Mouse (Mus musculus) layer of hippocampus, adult 8-10 months (tissue): ENCODE results near the gene Ahrr. TPM values are rescaled to one million over a fixed set of nuclear protein-coding genes. Genes with fewer than 3 reads are reported as not detected.

ENCODE experiments used
- DNase-seq, 2 experiments: peaks; one replicate each; pipeline ENCODE4 v3.0.0; 2022; ENCODE audit warnings: low spot score in 2 of 2
- total RNA-seq, 4 experiments: library from RNA; stranded (reverse); gene quantifications; 2 replicates each; pipeline ENCODE4 v1.2.4; 2022

Gene Ahrr
- 1 to 10 TPM in 1 of 4 experiments, under 1 TPM in 3; 0.67 to 1.4 (median 0.81) TPM for total RNA-seq

- DNase-seq: no peak
Measured at GRCm38 (mm10) chr13:74292167-74292566, at the start of gene Ahrr. Gene Ahrr, minus strand, starts transcription at chr13:74292331.

DNA sequence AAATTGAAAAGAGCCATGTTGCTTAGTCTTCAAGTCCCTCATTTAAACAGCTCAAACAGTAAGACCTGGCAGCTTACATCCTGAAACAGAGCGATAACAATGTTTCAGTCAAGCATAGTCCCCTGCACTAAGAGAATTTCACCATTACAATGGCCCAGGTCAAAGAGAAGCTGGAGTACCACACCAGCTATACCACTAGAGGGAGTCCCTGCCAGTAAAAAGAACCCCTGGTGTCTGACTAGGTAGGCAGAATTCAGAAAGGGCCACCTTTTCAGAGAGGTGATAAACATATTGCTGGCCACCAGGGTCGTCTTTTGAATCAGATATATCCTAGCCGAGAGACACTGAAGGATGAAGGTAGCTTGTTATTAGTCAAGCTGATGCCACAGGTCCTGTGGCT lies 48.9 kb upstream of the Ahrr start:
- no peak for DNase-seq

- DNase-seq: no peak
Measured at GRCm38 (mm10) chr13:74329321-74329720, 37.2 kb upstream of the Ahrr start.

DNA sequence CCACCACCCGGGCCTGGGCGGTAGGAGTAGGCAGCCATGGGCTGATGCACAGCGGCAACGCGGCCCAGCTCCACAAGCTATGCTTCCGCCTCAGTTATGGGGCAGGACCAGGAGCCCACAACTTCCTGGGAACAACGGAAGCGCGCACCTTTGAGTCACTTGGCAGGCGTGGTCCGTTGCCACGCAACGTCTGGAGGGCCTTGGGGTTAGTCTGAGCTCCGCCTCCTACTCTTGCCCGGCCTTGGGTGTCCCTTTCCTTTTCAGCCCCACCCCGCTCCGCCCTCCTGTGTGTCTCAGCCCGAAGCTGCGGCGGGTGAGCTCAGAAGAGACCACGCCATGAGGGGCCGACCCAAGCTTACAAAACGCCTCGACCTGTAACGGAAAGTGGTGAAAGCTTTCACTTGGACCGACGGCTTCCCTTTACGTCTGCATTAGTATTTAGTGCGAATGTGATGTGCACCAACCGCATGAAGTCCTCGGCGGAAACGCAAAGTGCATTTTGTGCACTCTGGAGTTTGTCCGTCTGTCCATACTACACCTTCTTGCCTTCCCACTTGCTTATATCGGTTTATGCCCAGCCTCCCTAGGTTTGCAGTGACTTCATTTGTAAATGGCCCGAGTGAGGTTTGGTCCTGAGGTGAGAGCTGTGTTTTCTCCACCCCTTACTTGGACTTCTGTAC lies 25.2 kb upstream of the Ahrr start, which contains the start of gene Pdcd6:
TSS of gene Pdcd6 (minus strand) at position 411 of the 680 bp plus-strand sequence.
- DNase-seq: peak; percentile 85 to 90

GRCm38 (mm10) chr13:74316789-74317169 lies 24.6 kb upstream of the Ahrr start:
- DNase-seq: no peak

- DNase-seq: no peak
Measured at GRCm38 (mm10) chr13:74316386-74316785, 24.3 kb upstream of the Ahrr start.

DNA sequence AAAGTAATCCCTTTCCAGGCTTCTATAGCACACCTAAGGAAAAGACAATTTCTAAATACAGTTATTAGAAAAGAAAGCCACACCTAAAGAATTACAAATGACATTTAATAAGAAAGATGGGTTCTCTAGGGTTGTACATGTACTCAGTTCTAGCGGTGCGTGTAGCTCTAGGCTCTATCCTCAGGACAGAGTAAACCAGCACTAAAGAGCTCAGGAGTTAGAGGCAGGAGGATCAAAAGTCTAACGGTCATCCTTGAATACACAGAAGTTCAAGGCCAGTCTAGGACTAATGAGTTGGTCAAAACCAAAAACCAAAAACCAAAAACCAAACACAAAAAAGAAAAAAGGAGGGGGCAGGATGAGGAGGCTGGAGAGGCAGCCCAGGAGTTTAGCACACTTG lies 22.5 kb upstream of the Ahrr start:
- DNase-seq: no peak

- no peak for DNase-seq
Measured at GRCm38 (mm10) chr13:74305780-74306179, 13.6 kb upstream of the Ahrr start.

- no peak for DNase-seq
Measured at GRCm38 (mm10) chr13:74305380-74305779, 13.2 kb upstream of the Ahrr start.

- no peak for DNase-seq
Measured at GRCm38 (mm10) chr13:74302050-74303037, 10.2 kb upstream of the Ahrr start.

GRCm38 (mm10) chr13:74301607-74301984 lies 9.5 kb upstream of the Ahrr start:
- no peak for DNase-seq

- peak; percentile 58 to 79 for DNase-seq
Measured at GRCm38 (mm10) chr13:74300925-74301606, 8.9 kb upstream of the Ahrr start.

DNA sequence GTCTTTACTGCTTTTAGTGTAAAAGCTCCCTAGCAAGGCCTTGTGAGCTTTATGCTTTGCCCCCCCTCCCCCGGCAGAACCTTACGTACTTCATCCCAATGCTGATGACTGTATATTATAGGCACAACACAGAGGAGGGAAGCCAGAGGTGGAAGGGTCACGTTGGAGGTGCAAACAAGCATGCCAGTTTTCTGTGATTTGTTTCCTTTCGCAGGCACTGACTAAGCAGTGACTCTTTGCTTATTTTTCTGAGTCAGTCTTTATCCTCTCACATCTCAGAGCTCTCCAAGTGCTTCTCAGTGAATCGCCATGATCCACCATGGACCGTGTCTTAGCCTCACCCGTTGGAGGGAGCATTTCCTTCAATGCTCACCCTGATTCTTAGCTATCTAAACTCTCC lies 4.2 kb upstream of the Ahrr start:
- DNase-seq: no peak

DNA sequence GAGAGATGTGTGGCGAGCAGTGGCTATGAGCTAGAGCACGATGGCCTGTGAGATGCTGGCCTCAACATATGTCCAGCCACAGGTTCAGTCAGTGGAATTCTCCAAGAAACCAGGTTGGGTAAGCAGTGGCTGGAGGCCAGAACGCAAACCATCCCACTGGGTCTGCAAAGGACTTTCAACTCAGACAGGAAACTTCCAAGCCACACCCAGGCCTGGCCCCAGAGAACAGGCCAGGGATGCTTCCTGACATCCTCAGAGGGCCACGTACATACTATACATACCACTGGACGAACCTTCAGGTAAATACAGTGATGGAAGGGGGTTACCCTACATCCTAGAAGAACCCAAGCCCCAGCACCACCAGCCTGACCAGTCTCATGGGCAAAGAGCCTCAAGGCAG lies 2.5 kb downstream of the Ahrr start:
- DNase-seq: no peak

GRCm38 (mm10) chr13:74282299-74282698 lies 9.8 kb downstream of the Ahrr start:
- DNase-seq: no peak

DNA sequence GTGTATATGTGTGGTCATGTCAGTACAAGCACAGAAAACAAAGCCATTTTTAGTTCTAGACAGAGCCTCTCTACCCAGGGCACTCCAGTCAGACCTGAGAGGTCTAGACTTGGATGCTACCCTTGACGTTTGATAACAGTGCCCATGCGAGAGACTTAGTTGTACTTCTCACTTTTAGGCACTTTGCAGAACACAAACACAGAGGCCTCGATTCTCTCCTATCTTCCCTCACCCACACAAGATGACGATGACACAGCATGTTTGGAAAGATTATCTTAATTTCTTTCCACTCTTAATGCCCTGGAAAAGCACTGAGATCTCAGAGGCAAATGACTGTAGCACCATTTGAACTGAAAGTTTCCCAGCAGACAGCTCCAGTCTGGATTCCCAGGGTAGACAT lies 16.4 kb downstream of the Ahrr start:
- DNase-seq: no peak

DNA sequence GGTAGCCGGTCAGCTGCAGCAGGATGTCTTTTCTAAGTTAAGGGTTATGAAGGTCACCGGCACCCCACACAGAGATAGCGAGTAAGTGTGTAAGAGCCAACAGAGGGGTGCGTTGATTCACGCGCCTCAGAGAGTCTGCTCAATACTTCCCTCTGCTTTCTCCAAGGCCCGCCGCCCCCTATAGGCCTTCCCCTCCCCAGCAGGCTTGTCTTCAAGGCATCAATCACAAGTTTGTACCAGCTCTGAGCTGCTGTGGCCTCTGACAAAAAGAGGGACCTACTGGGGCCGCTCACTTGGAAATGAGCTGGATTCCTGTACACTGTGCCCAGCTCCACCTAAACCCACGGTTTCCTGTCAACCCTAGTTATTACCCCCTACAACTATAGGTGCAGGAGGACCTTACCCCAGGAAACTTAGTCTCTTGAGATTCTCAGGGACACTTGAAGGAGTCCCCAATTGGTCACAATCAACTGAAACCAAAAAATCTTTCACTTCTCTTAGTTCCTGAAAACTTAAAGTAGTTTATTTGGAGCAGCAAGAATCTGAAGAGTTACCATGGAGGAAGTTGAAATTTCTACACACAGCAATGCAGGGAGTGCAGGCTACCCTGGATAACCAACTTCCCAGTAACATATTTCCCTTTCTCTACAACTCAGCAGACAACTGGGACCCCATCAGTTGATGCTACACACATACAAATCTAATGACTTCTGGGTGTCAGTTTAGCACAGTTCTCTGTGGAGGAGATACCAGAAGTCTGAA lies 31.7 kb downstream of the Ahrr start:
- DNase-seq: peak; percentile 9 to 33

GRCm38 (mm10) chr13:74259460-74260230 lies 32.5 kb downstream of the Ahrr start:
- peak; percentile 8 to 12 for DNase-seq

DNA sequence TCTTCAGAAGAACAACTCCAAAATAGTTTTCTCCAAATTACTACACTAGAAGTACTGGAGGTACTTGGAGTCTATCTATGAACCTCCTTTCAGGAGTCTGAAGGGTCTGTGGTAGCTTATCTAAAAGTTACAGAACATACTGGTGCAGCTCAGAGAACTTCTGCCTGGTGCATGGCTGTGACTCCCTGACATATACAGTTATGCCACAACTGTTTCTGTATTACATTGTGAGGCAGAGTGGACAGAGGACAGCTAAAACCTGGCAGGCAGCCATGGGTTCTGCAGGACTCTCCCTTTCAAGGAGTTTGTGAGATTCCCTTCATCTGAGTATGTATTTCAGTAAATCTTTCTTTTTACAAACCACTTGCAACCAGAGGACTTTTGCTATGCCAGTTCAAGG lies 45.6 kb downstream of the Ahrr start:
- DNase-seq: no peak

DNA sequence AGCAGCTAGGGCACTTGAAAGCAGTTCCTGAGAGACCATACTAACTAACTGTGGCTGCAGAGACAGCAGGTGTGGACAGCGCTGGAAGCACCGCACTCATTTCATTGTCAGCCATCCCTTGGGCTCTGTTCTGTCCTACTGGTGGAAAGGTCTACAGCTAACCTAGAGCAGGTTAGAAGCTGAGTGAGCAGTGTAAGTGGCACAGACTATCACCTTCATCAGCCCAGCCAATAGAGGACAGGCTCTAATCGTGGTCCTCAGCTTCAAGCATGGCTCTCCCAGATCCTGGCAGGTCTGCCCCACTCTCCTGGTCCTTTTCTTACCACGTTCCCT lies 46.3 kb downstream of the Ahrr start:
- DNase-seq: no peak
